8 mouse cellular contexts compared by ENCODE assay signal in the genomic region with DNA sequence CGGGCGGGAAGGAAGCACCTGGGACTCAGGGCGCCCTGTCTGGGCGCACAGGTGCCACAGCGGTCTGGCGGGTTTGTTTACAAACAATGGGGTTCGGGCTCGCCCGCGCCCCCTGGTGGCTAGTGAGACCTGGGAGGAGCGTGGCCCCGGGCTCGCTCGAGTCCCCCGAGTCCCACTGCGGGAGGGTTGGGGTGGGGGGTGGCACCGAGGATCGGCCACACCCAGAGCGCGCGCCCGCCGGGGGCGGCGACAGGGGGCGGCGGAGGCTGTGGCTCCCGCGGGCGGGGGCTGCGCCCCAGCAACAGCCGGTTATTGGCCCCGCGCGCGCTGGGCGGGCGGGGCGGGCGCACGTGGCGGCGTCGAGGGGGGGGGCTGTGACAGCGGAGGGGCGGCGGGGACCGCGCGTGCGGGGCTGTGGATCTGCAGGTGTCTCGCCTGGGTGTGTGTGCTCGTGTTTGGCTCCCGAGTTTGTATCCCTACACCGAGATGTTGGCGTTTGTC. TPM values are rescaled to one million over a fixed set of nuclear protein-coding genes. Genes with fewer than 3 reads are reported as not detected.
DNase-seq lines count a peak whose midpoint lies in the region; ATAC-seq lines count a peak whose summit lies in the region.

No protein-coding gene starts in this region.

- under 1% methylated on average over 37 of the region's 56 CpGs for WGBS in intestine, embryonic 14.5 days
- under 1% methylated on average over 50 of the region's 56 CpGs for WGBS in limb, embryonic 10.5 days
- WGBS in midbrain, embryonic 11.5 days: under 1% methylated on average over 33 of the region's 56 CpGs

- no peaks in the 10 kb centered on the region for H3K27me3 ChIP-seq in intestine, embryonic 14.5 days (replicated peaks; ENCODE audit: control insufficient read depth, insufficient read depth, low read length)
- H3K27me3 ChIP-seq in limb, embryonic 10.5 days (ENCODE audit: low read depth, poor library complexity, severe bottlenecking): no peaks in the 10 kb centered on the region
- peaks cover 2% of the 10 kb centered on the region; the same call in 1 of the 2 replicates for H3K27me3 ChIP-seq in midbrain, embryonic 11.5 days (ENCODE audit: control insufficient read depth, insufficient read depth, low read length)

- DNase-seq in left cerebral cortex, adult 18-20 months (ENCODE audit: low spot score in 2 of 2): peak; percentile 75 to 76
- DNase-seq in left cerebral cortex, adult 11 months (ENCODE audit: low spot score): no peak
- DNase-seq in embryo, embryonic 10.5 days (ENCODE audit: low spot score): peak; percentile 80
- DNase-seq in gastrocnemius, postnatal 25 days: peak; percentile 89
- DNase-seq in intestine, embryonic 14.5 days (ENCODE audit: low spot score): peak; percentile 87
- DNase-seq in limb, embryonic 10.5 days (ENCODE audit: low spot score): peak; percentile 85
- DNase-seq in midbrain, embryonic 11.5 days (ENCODE audit: low spot score, missing footprints): peak; percentile 97
- DNase-seq in spleen, adult 12 weeks (ENCODE audit: low spot score): peak; percentile 87

- H3K4me1 ChIP-seq in intestine, embryonic 14.5 days (replicated peaks; ENCODE audit: control insufficient read depth, insufficient read depth, low read length): peaks cover 29% of the 10 kb centered on the region
- peaks cover 68% of the 10 kb centered on the region for H3K4me1 ChIP-seq in limb, embryonic 10.5 days
- H3K4me1 ChIP-seq in midbrain, embryonic 11.5 days (ENCODE audit: control insufficient read depth, insufficient read depth, low read length): peaks cover 44% of the 10 kb centered on the region

- peak overlapping the region; percentile 48 for H3K27ac ChIP-seq in intestine, embryonic 14.5 days (ENCODE audit: low read depth)
- H3K27ac ChIP-seq in limb, embryonic 10.5 days: peak overlapping the region; percentile 77
- no peak overlapping the region for H3K27ac ChIP-seq in midbrain, embryonic 11.5 days (ENCODE audit: low read depth, low read length)

- peak overlapping the region; percentile 95 for H3K4me2 ChIP-seq in intestine, embryonic 14.5 days (ENCODE audit: low read length)
- peak overlapping the region; percentile 98 for H3K4me2 ChIP-seq in midbrain, embryonic 11.5 days

- H3K9me3 ChIP-seq in intestine, embryonic 14.5 days (ENCODE audit: control insufficient read depth, low read length): no peaks in the 10 kb centered on the region
- no peaks in the 10 kb centered on the region for H3K9me3 ChIP-seq in limb, embryonic 10.5 days (replicated peaks)
- no peaks in the 10 kb centered on the region for H3K9me3 ChIP-seq in midbrain, embryonic 11.5 days (ENCODE audit: control insufficient read depth, low read length)

- ATAC-seq in intestine, embryonic 14.5 days (replicated peaks; ENCODE audit: low FRiP score, low TSS enrichment, low read depth): peak; percentile 10; the same call in 1 of the 2 replicates
- no peak for ATAC-seq in midbrain, embryonic 11.5 days (ENCODE audit: low FRiP score)

- no peaks in the 10 kb centered on the region for H3K36me3 ChIP-seq in intestine, embryonic 14.5 days (ENCODE audit: control insufficient read depth, insufficient read depth, low read length)
- no peaks in the 10 kb centered on the region for H3K36me3 ChIP-seq in limb, embryonic 10.5 days
- H3K36me3 ChIP-seq in midbrain, embryonic 11.5 days (ENCODE audit: control insufficient read depth, insufficient read depth, low read length): no peaks in the 10 kb centered on the region

- peak overlapping the region; percentile 49 for H3K9ac ChIP-seq in intestine, embryonic 14.5 days (ENCODE audit: low read length)
- peak overlapping the region; percentile 64 for H3K9ac ChIP-seq in midbrain, embryonic 11.5 days (ENCODE audit: low read length)

- peak overlapping the region; percentile 62 for H3K4me3 ChIP-seq in intestine, embryonic 14.5 days (ENCODE audit: low read depth, low read length)
- peak overlapping the region; percentile 78 for H3K4me3 ChIP-seq in limb, embryonic 10.5 days
- H3K4me3 ChIP-seq in midbrain, embryonic 11.5 days (ENCODE audit: low read depth, low read length): peak overlapping the region; percentile 63

RNA-seq across cellular contexts. Expression of a gene that starts 1.9 kb away (rescaled TPM):
- total RNA-seq in left cerebral cortex, adult 18-20 months (2021): 10 to 100 TPM in 1 of 2 experiments, 1 to 10 TPM in 1; 7.5 to 11.8 TPM
- total RNA-seq in gastrocnemius, postnatal 25 days (2021): 1 to 10 TPM; 1.7 to 2.4 TPM
- 4.1 and 4.9 TPM in 2 replicates for polyA plus RNA-seq in intestine, embryonic 14.5 days (2014; fragmentation: Nextera tagmentation; extraction: Ambion mirVana)
- 14.5 and 19.1 TPM in 2 replicates for polyA plus RNA-seq in limb, embryonic 10.5 days (2016; fragmentation: Nextera tagmentation; extraction: Ambion mirVana)
- 6.3 and 8.3 TPM in 2 replicates for polyA plus RNA-seq in midbrain, embryonic 11.5 days (2014; fragmentation: Nextera tagmentation; extraction: Ambion mirVana)

RNA-seq across cellular contexts. Expression of a gene that starts 23.5 kb away (rescaled TPM):
- 100 to 1,000 TPM in 1 of 2 experiments, 10 to 100 TPM in 1; 81.0 to 102 TPM for total RNA-seq in left cerebral cortex, adult 18-20 months (2021)
- 10 to 100 TPM; 29.1 to 36.9 TPM for total RNA-seq in gastrocnemius, postnatal 25 days (2021)
- 14.4 and 19.0 TPM in 2 replicates for polyA plus RNA-seq in intestine, embryonic 14.5 days (2014; fragmentation: Nextera tagmentation; extraction: Ambion mirVana)
- polyA plus RNA-seq in limb, embryonic 10.5 days (2016; fragmentation: Nextera tagmentation; extraction: Ambion mirVana): 36.3 and 36.8 TPM in 2 replicates
- polyA plus RNA-seq in midbrain, embryonic 11.5 days (2014; fragmentation: Nextera tagmentation; extraction: Ambion mirVana): 17.9 and 20.2 TPM in 2 replicates

RNA-seq across cellular contexts. Expression of a gene that starts 36.7 kb away (rescaled TPM):
- total RNA-seq in left cerebral cortex, adult 18-20 months (2021): 10 to 100 TPM; 38.0 to 39.7 TPM
- total RNA-seq in gastrocnemius, postnatal 25 days (2021): 10 to 100 TPM; 13.1 to 13.2 TPM
- 16.0 and 18.1 TPM in 2 replicates for polyA plus RNA-seq in intestine, embryonic 14.5 days (2014; fragmentation: Nextera tagmentation; extraction: Ambion mirVana)
- polyA plus RNA-seq in limb, embryonic 10.5 days (2016; fragmentation: Nextera tagmentation; extraction: Ambion mirVana): 5.4 and 7.4 TPM in 2 replicates
- polyA plus RNA-seq in midbrain, embryonic 11.5 days (2014; fragmentation: Nextera tagmentation; extraction: Ambion mirVana): 9.8 and 10.3 TPM in 2 replicates

RNA-seq across cellular contexts. Expression of a gene that starts 50.7 kb away (rescaled TPM):
- 1 to 10 TPM; 1.2 to 2.4 TPM for total RNA-seq in left cerebral cortex, adult 18-20 months (2021)
- total RNA-seq in gastrocnemius, postnatal 25 days (2021): 1 to 10 TPM; 1.6 to 2.9 TPM
- 1.8 and 2.3 TPM in 2 replicates for polyA plus RNA-seq in intestine, embryonic 14.5 days (2014; fragmentation: Nextera tagmentation; extraction: Ambion mirVana)
- 0.41 and 0.76 TPM in 2 replicates for polyA plus RNA-seq in limb, embryonic 10.5 days (2016; fragmentation: Nextera tagmentation; extraction: Ambion mirVana)
- polyA plus RNA-seq in midbrain, embryonic 11.5 days (2014; fragmentation: Nextera tagmentation; extraction: Ambion mirVana): 1.3 TPM in 2 replicates
